Mouse (Mus musculus): Measurements from ENCODE around the gene Ubqln4.

DNA sequence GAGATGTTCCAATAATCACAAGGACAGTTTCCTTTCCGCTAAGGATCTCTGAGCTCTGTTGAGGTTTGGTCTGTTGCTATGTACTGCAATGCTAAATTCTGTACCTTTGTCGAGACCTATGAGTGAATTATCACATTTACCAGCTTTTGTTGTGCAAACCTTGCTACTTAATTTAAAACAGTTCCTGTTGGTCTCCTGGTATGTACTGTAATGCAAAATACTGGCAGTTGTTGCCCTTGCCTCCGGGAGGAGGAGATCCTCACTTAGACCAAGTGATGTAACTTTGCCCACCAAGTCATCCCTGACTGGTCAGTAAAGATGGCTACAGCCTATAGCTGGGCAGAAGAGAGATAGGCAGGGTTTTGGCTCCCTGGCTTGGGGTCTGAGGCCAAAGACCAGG is 22.0 kb downstream of the Ubqln4 start, which contains the start of gene Ssr2:
- TF ChIP-seq CTCF (IDR thresholded peaks at IDR 0.05; ENCODE audit: extremely low read depth, insufficient read depth, insufficient read length, insufficient replicate concordance), result no peak
- TF ChIP-seq POLR2A (IDR thresholded peaks at IDR 0.05; ENCODE audit: low read depth, low read length), result no peak
